Mouse (Mus musculus): ENCODE data around the gene Etfbkmt. TPM values are rescaled to one million over a fixed set of nuclear protein-coding genes. Genes with fewer than 3 reads are reported as not detected.
A peak's percentile ranks its signal among the peaks of the same experiment; 100 is the strongest.

Gene Etfbkmt
- polyA plus RNA-seq, 2 experiments: 10.4 to 15.0 TPM

GRCm38 (mm10) chr6:149097276-149097675 is 42.4 kb upstream of the Etfbkmt start:
- ATAC-seq (ENCODE audit: low FRiP score, low read depth): no peak

GRCm38 (mm10) chr6:149098993-149099392 is 40.7 kb upstream of the Etfbkmt start:
- TF ChIP-seq POLR2A (IDR thresholded peaks at IDR 0.05; ENCODE audit: borderline replicate concordance, extremely low read depth, insufficient read depth, insufficient read length): no peak
- H3K9me3 ChIP-seq (ENCODE audit: control insufficient read depth, low read length): no peaks in the 10 kb centered on the region
- H3K27me3 ChIP-seq (ENCODE audit: control insufficient read depth, insufficient read depth, low read length): no peaks in the 10 kb centered on the region
- DNase-seq (ENCODE audit: low spot score) (no peak), ATAC-seq (ENCODE audit: low FRiP score, low read depth) (no peak)
- no peak overlapping the region for H3K27ac ChIP-seq (replicated peaks; ENCODE audit: low read depth, low read length)
- no peaks in the 10 kb centered on the region for H3K36me3 ChIP-seq (ENCODE audit: control insufficient read depth, insufficient read depth, low read length)
- H3K4me2 ChIP-seq (replicated peaks; ENCODE audit: low read depth, low read length, severe bottlenecking): no peak overlapping the region
- H3K4me3 ChIP-seq (replicated peaks; ENCODE audit: low read length): no peak overlapping the region
- 0 out of 2 replicates have a peak, but pooled peaks cover 2% of the 10 kb centered on the region for H3K4me1 ChIP-seq (ENCODE audit: control insufficient read depth, insufficient read depth, low read length)
- H3K9ac ChIP-seq (ENCODE audit: low read depth, low read length, severe bottlenecking): no peak overlapping the region

More at GRCm38 (mm10) chr6:149097276-149097675, 42.4 kb upstream of the Etfbkmt start:
- 95% methylated on average over 1 of the region's 1 CpGs for WGBS
- no peaks in the 10 kb centered on the region for H3K27me3 ChIP-seq (ENCODE audit: control insufficient read depth, insufficient read depth, low read length)
- H3K36me3 ChIP-seq (ENCODE audit: control insufficient read depth, insufficient read depth, low read length): no peaks in the 10 kb centered on the region
- H3K9me3 ChIP-seq (ENCODE audit: control insufficient read depth, low read length): no peaks in the 10 kb centered on the region
- H3K4me2 ChIP-seq (replicated peaks; ENCODE audit: low read depth, low read length, severe bottlenecking): no peak overlapping the region
- 0 out of 2 replicates have a peak, but pooled peaks cover 2% of the 10 kb centered on the region for H3K4me1 ChIP-seq (ENCODE audit: control insufficient read depth, insufficient read depth, low read length)
- no peak overlapping the region for H3K9ac ChIP-seq (ENCODE audit: low read depth, low read length, severe bottlenecking)
- DNase-seq (ENCODE audit: low spot score): no peak
- no peak overlapping the region for H3K4me3 ChIP-seq (replicated peaks; ENCODE audit: low read length)
- no peak for TF ChIP-seq POLR2A (IDR thresholded peaks at IDR 0.05; ENCODE audit: borderline replicate concordance, extremely low read depth, insufficient read depth, insufficient read length)
- no peak overlapping the region for H3K27ac ChIP-seq (replicated peaks; ENCODE audit: low read depth, low read length)

- 5% methylated on average over 19 of the region's 52 CpGs for WGBS
- peak overlapping the region; percentile 89 for H3K9ac ChIP-seq (ENCODE audit: low read depth, low read length, severe bottlenecking)
- no peaks in the 10 kb centered on the region for H3K36me3 ChIP-seq (ENCODE audit: control insufficient read depth, insufficient read depth, low read length)
- ATAC-seq (ENCODE audit: low FRiP score, low read depth) (peak; percentile 45), DNase-seq (ENCODE audit: low spot score) (peak; percentile 20)
- H3K4me3 ChIP-seq (replicated peaks; ENCODE audit: low read length): peak overlapping the region; percentile 87
- no peaks in the 10 kb centered on the region for H3K9me3 ChIP-seq (ENCODE audit: control insufficient read depth, low read length)
- H3K4me1 ChIP-seq (ENCODE audit: control insufficient read depth, insufficient read depth, low read length): 0 out of 2 replicates have a peak, but pooled peaks cover 2% of the 10 kb centered on the region
- TF ChIP-seq POLR2A (IDR thresholded peaks at IDR 0.05; ENCODE audit: borderline replicate concordance, extremely low read depth, insufficient read depth, insufficient read length): no peak
- no peaks in the 10 kb centered on the region for H3K27me3 ChIP-seq (ENCODE audit: control insufficient read depth, insufficient read depth, low read length)
- peak overlapping the region; percentile 86 for H3K27ac ChIP-seq (replicated peaks; ENCODE audit: low read depth, low read length)
- peak overlapping the region; percentile 83 for H3K4me2 ChIP-seq (replicated peaks; ENCODE audit: low read depth, low read length, severe bottlenecking)
Observed at GRCm38 (mm10) chr6:149100174-149101075, 39.2 kb upstream of the Etfbkmt start.

GRCm38 (mm10) chr6:149101076-149101942 is 38.3 kb upstream of the Etfbkmt start, which contains the start of gene Dennd5b:
Gene Dennd5b, minus strand, starts transcription at chr6:149101680.
- no peak for TF ChIP-seq POLR2A (IDR thresholded peaks at IDR 0.05; ENCODE audit: borderline replicate concordance, extremely low read depth, insufficient read depth, insufficient read length)
- DNase-seq (ENCODE audit: low spot score): peak; percentile 66
- 0 out of 2 replicates have a peak, but pooled peaks cover 2% of the 10 kb centered on the region for H3K4me1 ChIP-seq (ENCODE audit: control insufficient read depth, insufficient read depth, low read length)
- no peaks in the 10 kb centered on the region for H3K9me3 ChIP-seq (ENCODE audit: control insufficient read depth, low read length)
- peak within 1 kb of the TSS; percentile 87 for H3K4me3 ChIP-seq (replicated peaks; ENCODE audit: low read length)
- no peaks in the 10 kb centered on the region for H3K36me3 ChIP-seq (ENCODE audit: control insufficient read depth, insufficient read depth, low read length)
- peak within 1 kb of the TSS; percentile 83 for H3K4me2 ChIP-seq (replicated peaks; ENCODE audit: low read depth, low read length, severe bottlenecking)
- no peaks in the 10 kb centered on the region for H3K27me3 ChIP-seq (ENCODE audit: control insufficient read depth, insufficient read depth, low read length)
- H3K9ac ChIP-seq (ENCODE audit: low read depth, low read length, severe bottlenecking): peak within 1 kb of the TSS; percentile 89
- WGBS: under 1% methylated on average over 84 of the region's 124 CpGs
- peak; percentile 91 for ATAC-seq (ENCODE audit: low FRiP score, low read depth)
- H3K27ac ChIP-seq (replicated peaks; ENCODE audit: low read depth, low read length): peak within 1 kb of the TSS; percentile 86

- Histone ChIP-seq H3K4me1 (ENCODE audit: control insufficient read depth, insufficient read depth, low read length) (0 out of 2 replicates have a peak, but pooled peaks cover 2% of the 10 kb centered on the region), H3K36me3 (ENCODE audit: control insufficient read depth, insufficient read depth, low read length) (no peaks in the 10 kb centered on the region), H3K4me2 (replicated peaks; ENCODE audit: low read depth, low read length, severe bottlenecking) (peak overlapping the region; percentile 83), H3K27me3 (ENCODE audit: control insufficient read depth, insufficient read depth, low read length) (no peaks in the 10 kb centered on the region), H3K4me3 (replicated peaks; ENCODE audit: low read length) (peak overlapping the region; percentile 87), H3K9me3 (ENCODE audit: control insufficient read depth, low read length) (no peaks in the 10 kb centered on the region), H3K9ac (ENCODE audit: low read depth, low read length, severe bottlenecking) (peak overlapping the region; percentile 89), H3K27ac (replicated peaks; ENCODE audit: low read depth, low read length) (no peak overlapping the region; the same call in 1 of the 2 replicates)
- TF ChIP-seq POLR2A (IDR thresholded peaks at IDR 0.05; ENCODE audit: borderline replicate concordance, extremely low read depth, insufficient read depth, insufficient read length): no peak
- WGBS: 14% methylated on average over 7 of the region's 7 CpGs
- DNase-seq (ENCODE audit: low spot score): no peak
- no peak; the same call in 1 of the 2 replicates for ATAC-seq (ENCODE audit: low FRiP score, low read depth)
Observed at GRCm38 (mm10) chr6:149101943-149102243, 37.8 kb upstream of the Etfbkmt start.
